Mouse (Mus musculus) stomach, embryonic 16.5 days (tissue): ENCODE measurements around the gene Itgb6. TPM values are rescaled to one million over a fixed set of nuclear protein-coding genes. Genes with fewer than 3 reads are reported as not detected.

Experiments
- ATAC-seq: fragments of 200-750 bp; cut with Nextera tagmentation; 2 replicates; pipeline ENCODE4 v1.8.0; 2017; ENCODE audit warnings: moderate number of reproducible peaks, moderate TSS enrichment; ENCODE audit not compliant: insufficient read depth, low FRiP score
- H3K27ac ChIP-seq: fragments of 300-500 bp; sonication (generic); 2 replicates; pipeline ENCODE4 v1.5.1; 2014; ENCODE audit warnings: low read length
- H3K27me3 ChIP-seq: fragments of 300-500 bp; sonication (generic); 2 replicates; pipeline ENCODE4 v1.6.1; 2014; ENCODE audit warnings: low read length, control low read depth, mixed read lengths; ENCODE audit not compliant: control insufficient read depth, insufficient read depth
- H3K36me3 ChIP-seq: fragments of 300-500 bp; sonication (generic); 2 replicates; pipeline ENCODE4 v1.6.1; 2014; ENCODE audit warnings: low read length; ENCODE audit not compliant: control insufficient read depth, insufficient read depth
- H3K4me1 ChIP-seq: fragments of 300-500 bp; sonication (generic); 2 replicates; pipeline ENCODE4 v1.6.1; 2014; ENCODE audit warnings: low read length, control low read depth, mixed read lengths; ENCODE audit not compliant: control insufficient read depth, insufficient read depth
- H3K4me2 ChIP-seq: fragments of 300-500 bp; sonication (generic); 2 replicates; pipeline ENCODE4 v1.6.1; 2014; ENCODE audit warnings: low read depth, low read length, mixed read lengths
- H3K4me3 ChIP-seq: fragments of 300-500 bp; sonication (generic); replicated peaks from 2 replicates; pipeline ENCODE4 v1.5.1; 2014; ENCODE audit warnings: mild to moderate bottlenecking, low read length
- H3K9ac ChIP-seq: fragments of 300-500 bp; sonication (generic); 2 replicates; pipeline ENCODE4 v1.6.1; 2014; ENCODE audit warnings: low read length
- H3K9me3 ChIP-seq: fragments of 300-500 bp; sonication (generic); replicated peaks from 2 replicates; pipeline ENCODE4 v1.6.1; 2016; ENCODE audit warnings: low read length, control low read depth; ENCODE audit not compliant: control insufficient read depth
- WGBS: fragments of 180-500 bp; shearing (Covaris S2); extraction: QIAGEN DNeasy Blood & Tissue Kit; methylation state at CpG from one replicate; pipeline ENCODE4 v1.1.7; 2014; 5-methylcytosine and 5-hydroxymethylcytosine counted together
- polyA plus RNA-seq: library from polyadenylated mRNA; unstranded; fragments of >200 nt; fragmentation: Nextera tagmentation; extraction: Ambion mirVana; gene quantifications from 2 replicates; pipeline ENCODE4 v1.2.1, GENCODE M21; 2015

The Itgb6 gene
- polyA plus RNA-seq, 1 experiment from 2014 or later: 16.4 TPM

- Histone ChIP-seq H3K4me2 (no peak overlapping the region), H3K27ac (peak overlapping the region; percentile 88), H3K36me3 (no peaks in the 10 kb centered on the region), H3K27me3 (no peaks in the 10 kb centered on the region), H3K9me3 (no peaks in the 10 kb centered on the region), H3K9ac (no peak overlapping the region), H3K4me3 (no peak overlapping the region), H3K4me1 (peaks cover 22% of the 10 kb centered on the region)
- ATAC-seq: no peak
- 89% methylated on average over 6 of the region's 6 CpGs for whole genome bisulfite sequencing
Observed at GRCm38 (mm10) chr2:60696559-60696958, 25.9 kb downstream of the Itgb6 start.

DNA sequence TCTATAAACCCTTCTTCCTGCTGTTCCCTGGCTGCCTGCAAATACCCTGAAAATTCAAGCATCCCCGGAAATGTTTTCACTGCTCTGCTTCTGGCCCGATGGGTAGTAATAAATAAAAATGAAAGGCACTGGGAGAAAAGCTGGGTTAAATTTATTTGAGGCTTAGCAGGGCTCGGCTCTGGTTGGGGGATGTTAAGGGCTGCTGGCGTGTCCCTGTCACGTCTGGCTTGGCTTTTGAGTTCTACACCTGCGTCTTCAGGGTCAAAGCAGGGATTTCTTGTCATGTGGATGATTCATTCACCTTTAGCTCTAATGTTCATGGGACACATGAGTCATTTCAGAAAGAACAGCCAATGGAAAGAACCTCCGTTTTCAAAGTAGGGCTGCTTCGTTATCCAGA lies 26.7 kb downstream of the Itgb6 start:
- peaks cover 22% of the 10 kb centered on the region for H3K4me1 ChIP-seq
- H3K4me3 ChIP-seq: no peak overlapping the region
- no peaks in the 10 kb centered on the region for H3K27me3 ChIP-seq
- 43% methylated on average over 8 of the region's 8 CpGs for WGBS
- H3K36me3 ChIP-seq: no peaks in the 10 kb centered on the region
- no peak overlapping the region for H3K4me2 ChIP-seq
- H3K9ac ChIP-seq: no peak overlapping the region
- no peak for ATAC-seq
- H3K9me3 ChIP-seq: no peaks in the 10 kb centered on the region
- peak overlapping the region; percentile 88 for H3K27ac ChIP-seq

DNA sequence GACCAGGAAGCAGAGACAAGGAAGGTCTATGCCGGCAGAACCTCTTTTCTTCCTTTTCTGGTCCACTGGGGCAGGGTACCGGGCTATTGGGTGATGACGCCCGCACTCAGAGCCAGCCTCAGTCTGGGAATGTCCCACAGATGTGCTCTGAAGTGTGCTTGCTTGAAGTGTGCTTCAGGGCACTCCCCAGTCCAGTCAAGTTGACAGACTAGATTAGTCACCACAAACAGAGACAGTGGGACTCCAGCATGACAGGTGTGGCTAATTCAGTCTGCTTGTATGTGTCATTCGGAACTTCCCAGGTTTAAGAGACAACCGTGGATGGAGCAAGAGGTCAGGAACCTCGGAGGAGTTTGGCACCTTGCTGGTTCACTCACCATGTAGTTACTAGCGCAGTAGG lies 27.9 kb downstream of the Itgb6 start:
- H3K9ac ChIP-seq: no peak overlapping the region
- WGBS: 79% methylated on average over 8 of the region's 8 CpGs
- H3K36me3 ChIP-seq: no peaks in the 10 kb centered on the region
- no peaks in the 10 kb centered on the region for H3K9me3 ChIP-seq
- no peak overlapping the region for H3K4me2 ChIP-seq
- no peaks in the 10 kb centered on the region for H3K27me3 ChIP-seq
- peaks cover 22% of the 10 kb centered on the region for H3K4me1 ChIP-seq
- peak overlapping the region; percentile 85 for H3K27ac ChIP-seq
- no peak overlapping the region for H3K4me3 ChIP-seq
- no peak for ATAC-seq

DNA sequence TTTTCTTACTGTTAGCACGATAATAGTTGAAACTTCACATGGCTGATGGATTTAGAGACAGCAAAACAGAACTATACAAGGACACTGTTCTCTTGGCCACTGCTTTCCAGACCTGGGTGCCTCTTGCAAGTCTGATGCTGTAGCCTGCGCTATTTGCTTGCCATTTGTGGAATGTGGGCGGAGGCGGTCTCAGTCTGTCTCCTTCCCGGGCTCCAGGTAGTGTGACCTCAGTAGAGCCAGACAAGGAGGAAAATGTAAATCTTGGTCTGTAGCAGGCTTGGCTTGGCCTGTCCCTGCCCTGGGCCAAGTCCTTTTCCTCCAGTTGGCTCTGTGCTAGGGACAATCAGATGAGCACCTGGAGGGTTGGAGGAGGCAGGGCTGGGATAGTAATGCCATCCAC lies 30.2 kb downstream of the Itgb6 start:
- H3K4me2 ChIP-seq: no peak overlapping the region
- no peak overlapping the region for H3K27ac ChIP-seq
- no peak overlapping the region for H3K4me3 ChIP-seq
- WGBS: 52% methylated on average over 5 of the region's 5 CpGs
- no peaks in the 10 kb centered on the region for H3K9me3 ChIP-seq
- H3K4me1 ChIP-seq: peaks cover 18% of the 10 kb centered on the region
- ATAC-seq: peak; percentile 20; the same call in 1 of the 2 replicates
- H3K9ac ChIP-seq: no peak overlapping the region
- H3K27me3 ChIP-seq: no peaks in the 10 kb centered on the region
- H3K36me3 ChIP-seq: no peaks in the 10 kb centered on the region

- Histone ChIP-seq H3K9me3 (no peaks in the 10 kb centered on the region), H3K4me3 (no peak overlapping the region), H3K27ac (no peak overlapping the region), H3K36me3 (no peaks in the 10 kb centered on the region), H3K4me2 (no peak overlapping the region), H3K9ac (no peak overlapping the region), H3K27me3 (no peaks in the 10 kb centered on the region), H3K4me1 (peaks cover 10% of the 10 kb centered on the region; the same call in 1 of the 2 replicates)
- WGBS: 50% methylated on average over 1 of the region's 1 CpGs
- no peak for ATAC-seq
Observed at GRCm38 (mm10) chr2:60690212-60690611, 32.2 kb downstream of the Itgb6 start.

- H3K4me2 ChIP-seq: peak overlapping the region; percentile 28
- peak overlapping the region; percentile 50 for H3K27ac ChIP-seq
- H3K36me3 ChIP-seq: no peaks in the 10 kb centered on the region
- peaks cover 10% of the 10 kb centered on the region; the same call in 1 of the 2 replicates for H3K4me1 ChIP-seq
- no peaks in the 10 kb centered on the region for H3K27me3 ChIP-seq
- no peak overlapping the region; the same call in 1 of the 2 replicates for H3K9ac ChIP-seq
- H3K9me3 ChIP-seq: no peaks in the 10 kb centered on the region
- peak; percentile 92 for ATAC-seq
- WGBS: 17% methylated on average over 14 of the region's 14 CpGs
- no peak overlapping the region for H3K4me3 ChIP-seq
Observed at GRCm38 (mm10) chr2:60688944-60689615, 33.4 kb downstream of the Itgb6 start.

- ATAC-seq: no peak
- Histone ChIP-seq H3K27me3 (no peaks in the 10 kb centered on the region), H3K9ac (no peak overlapping the region), H3K4me2 (no peak overlapping the region), H3K4me3 (no peak overlapping the region), H3K4me1 (peaks cover 7% of the 10 kb centered on the region; the same call in 1 of the 2 replicates), H3K36me3 (no peaks in the 10 kb centered on the region), H3K27ac (no peak overlapping the region), H3K9me3 (no peaks in the 10 kb centered on the region)
- WGBS: 82% methylated on average over 1 of the region's 1 CpGs
Observed at GRCm38 (mm10) chr2:60688150-60688549, 34.3 kb downstream of the Itgb6 start.

DNA sequence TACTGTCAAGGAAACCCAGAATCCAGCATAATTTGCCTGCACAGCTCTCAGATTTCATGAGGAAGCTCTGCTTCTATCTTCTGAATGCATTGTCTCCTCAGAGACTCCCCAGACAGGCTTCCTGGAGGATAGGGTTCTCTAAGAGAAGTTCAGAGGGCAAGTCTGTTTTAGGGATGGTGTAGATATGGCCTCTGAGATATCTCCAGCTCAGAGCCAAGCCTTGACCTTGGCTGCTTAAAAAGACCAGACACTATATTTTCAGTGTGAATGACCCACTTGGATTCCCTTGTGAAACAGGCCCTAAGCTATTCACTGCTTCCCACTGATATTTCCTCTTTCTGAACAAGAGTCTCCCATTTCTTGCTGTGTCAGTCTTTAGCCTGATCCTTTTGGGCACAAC lies 36.5 kb downstream of the Itgb6 start:
- Histone ChIP-seq H3K27me3 (no peaks in the 10 kb centered on the region), H3K27ac (no peak overlapping the region), H3K36me3 (no peaks in the 10 kb centered on the region), H3K9ac (no peak overlapping the region), H3K4me2 (no peak overlapping the region), H3K9me3 (no peaks in the 10 kb centered on the region), H3K4me1 (peaks cover 7% of the 10 kb centered on the region; the same call in 1 of the 2 replicates), H3K4me3 (no peak overlapping the region)
- no peak for ATAC-seq

DNA sequence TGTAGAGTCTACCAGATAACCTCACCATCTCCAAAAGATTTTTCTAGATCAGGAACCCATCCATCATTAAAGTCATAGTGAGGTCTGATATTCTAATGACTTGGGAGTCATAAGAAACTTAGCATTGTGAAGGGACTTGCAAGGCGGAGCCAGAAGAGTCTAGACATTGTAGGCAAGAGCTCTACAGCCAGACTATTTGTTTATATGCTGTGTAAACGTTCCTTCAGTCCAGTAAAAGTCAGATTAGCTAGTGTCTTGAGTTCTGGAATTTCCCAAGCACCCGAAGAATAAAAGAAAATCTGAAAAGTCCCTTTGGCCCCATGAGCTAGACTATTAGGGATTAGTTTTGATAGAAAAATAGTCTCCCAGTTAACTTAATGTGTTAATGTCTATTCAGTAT lies 38.3 kb downstream of the Itgb6 start:
- Histone ChIP-seq H3K4me1 (peaks cover 5% of the 10 kb centered on the region; the same call in 1 of the 2 replicates), H3K9ac (no peak overlapping the region), H3K9me3 (no peaks in the 10 kb centered on the region), H3K4me3 (no peak overlapping the region), H3K27me3 (no peaks in the 10 kb centered on the region), H3K4me2 (no peak overlapping the region), H3K27ac (no peak overlapping the region), H3K36me3 (no peaks in the 10 kb centered on the region)
- ATAC-seq: no peak
- 35% methylated on average over 3 of the region's 3 CpGs for WGBS
